Mouse (Mus musculus): ENCODE results near the gene Agbl5. TPM values are rescaled to one million over a fixed set of nuclear protein-coding genes. Genes with fewer than 3 reads are reported as not detected.

Agbl5 gene
- polyA plus RNA-seq, 1 experiment from 2014 or later, result 32.8 TPM

DNA sequence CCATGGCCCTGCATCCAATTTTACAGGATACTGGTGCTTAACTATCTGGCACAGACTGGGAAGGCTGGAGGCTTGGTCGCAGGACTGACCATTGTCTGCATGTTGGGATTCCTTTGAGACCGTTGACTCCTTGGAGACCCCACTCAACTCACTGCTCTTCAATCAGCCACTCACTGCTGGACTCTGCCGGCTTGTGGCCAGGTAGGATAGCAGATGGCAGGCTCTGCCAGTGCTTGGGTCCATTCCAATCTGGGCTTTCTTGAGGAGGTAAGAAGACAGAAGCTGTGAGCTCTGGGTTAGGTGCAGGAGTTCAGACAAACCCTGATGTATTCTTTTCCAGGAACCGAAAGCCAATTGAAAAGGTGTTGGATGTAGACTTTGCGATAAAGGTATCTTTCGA lies 65.6 kb downstream of the Agbl5 start:
- 96% methylated on average over 6 of the region's 6 CpGs for WGBS
- H3K4me1 ChIP-seq, result peaks cover 31% of the 10 kb centered on the region
- H3K36me3 ChIP-seq, result peaks cover 62% of the 10 kb centered on the region

GRCm38 (mm10) chr5:30954556-30954955 lies 66.1 kb downstream of the Agbl5 start:
- Histone ChIP-seq H3K27ac (no peak overlapping the region), H3K9me3 (no peaks in the 10 kb centered on the region), H3K4me1 (peaks cover 30% of the 10 kb centered on the region), H3K36me3 (peaks cover 62% of the 10 kb centered on the region), H3K9ac (no peak overlapping the region), H3K27me3 (no peaks in the 10 kb centered on the region), H3K4me2 (no peak overlapping the region), H3K4me3 (no peak overlapping the region)
- ATAC-seq (ENCODE audit: insufficient number of reproducible peaks, insufficient read depth, low FRiP score, low TSS enrichment, low read depth), result no peak
- 96% methylated on average over 9 of the region's 9 CpGs for WGBS

More for the DNA sequence above, 65.6 kb downstream of the Agbl5 start:
- Histone ChIP-seq H3K9me3 (no peaks in the 10 kb centered on the region), H3K4me3 (no peak overlapping the region), H3K27me3 (no peaks in the 10 kb centered on the region), H3K4me2 (no peak overlapping the region), H3K9ac (no peak overlapping the region), H3K27ac (no peak overlapping the region)
- no peak for ATAC-seq (ENCODE audit: insufficient number of reproducible peaks, insufficient read depth, low FRiP score, low TSS enrichment, low read depth)

DNA sequence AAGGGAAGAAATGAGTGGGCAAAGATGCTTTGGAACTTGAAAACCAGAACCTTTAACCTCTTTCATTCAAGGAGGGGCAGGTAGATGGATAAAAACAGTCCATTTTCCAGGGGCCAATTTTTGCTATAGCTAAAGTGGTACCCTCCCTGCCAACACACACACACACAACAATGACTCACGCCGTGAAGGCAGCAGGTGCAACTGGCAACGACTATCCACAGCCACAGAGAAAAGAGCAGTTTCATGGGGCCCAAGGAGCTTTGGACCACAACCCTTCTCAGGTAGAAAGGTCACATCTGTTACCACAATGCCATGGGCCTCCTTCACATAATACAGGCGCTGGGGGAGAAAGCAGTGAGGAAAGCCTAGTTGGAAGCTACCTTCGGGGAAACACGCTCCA lies 67.3 kb downstream of the Agbl5 start:
- WGBS, result 92% methylated on average over 6 of the region's 6 CpGs
- ATAC-seq (ENCODE audit: insufficient number of reproducible peaks, insufficient read depth, low FRiP score, low TSS enrichment, low read depth), result no peak

More for the DNA sequence above, 67.3 kb downstream of the Agbl5 start:
- Histone ChIP-seq H3K27me3 (no peaks in the 10 kb centered on the region), H3K27ac (no peak overlapping the region), H3K4me1 (peaks cover 22% of the 10 kb centered on the region), H3K9me3 (no peaks in the 10 kb centered on the region), H3K36me3 (peaks cover 62% of the 10 kb centered on the region), H3K9ac (no peak overlapping the region), H3K4me3 (no peak overlapping the region), H3K4me2 (no peak overlapping the region)

Other genes starting within 250 kb of the Agbl5 start
- gene Slc35f6, start 240.8 kb upstream of the Agbl5 start, polyA plus RNA-seq (2015; fragmentation: Nextera tagmentation; extraction: Ambion mirVana), result 25.0 and 26.6 TPM in 2 replicates
- gene Cenpa, start 221.9 kb upstream of the Agbl5 start, polyA plus RNA-seq (2015; fragmentation: Nextera tagmentation; extraction: Ambion mirVana), result 270 and 318 TPM in 2 replicates
- 7.5 and 10.4 TPM in 2 replicates for gene Dpysl5, start 177.1 kb upstream of the Agbl5 start, polyA plus RNA-seq (2015; fragmentation: Nextera tagmentation; extraction: Ambion mirVana)
- gene Mapre3, start 74.1 kb upstream of the Agbl5 start, polyA plus RNA-seq (2015; fragmentation: Nextera tagmentation; extraction: Ambion mirVana), result 23.9 and 25.8 TPM in 2 replicates
- gene Tmem214, start 20.7 kb upstream of the Agbl5 start, polyA plus RNA-seq (2015; fragmentation: Nextera tagmentation; extraction: Ambion mirVana), result 71.1 and 82.2 TPM in 2 replicates
- gene Ost4, start 19.1 kb downstream of the Agbl5 start, polyA plus RNA-seq (2015; fragmentation: Nextera tagmentation; extraction: Ambion mirVana), result 415 and 422 TPM in 2 replicates
- 199 and 251 TPM in 2 replicates for gene Emilin1, start 24.7 kb downstream of the Agbl5 start, polyA plus RNA-seq (2015; fragmentation: Nextera tagmentation; extraction: Ambion mirVana)
- gene Khk, start 32.7 kb downstream of the Agbl5 start, polyA plus RNA-seq (2015; fragmentation: Nextera tagmentation; extraction: Ambion mirVana), result 17.4 and 17.8 TPM in 2 replicates
- 8.2 and 11.5 TPM in 2 replicates for gene Cgref1, start 56.9 kb downstream of the Agbl5 start, polyA plus RNA-seq (2015; fragmentation: Nextera tagmentation; extraction: Ambion mirVana)
- 132 and 133 TPM in 2 replicates for gene Preb, start 71.7 kb downstream of the Agbl5 start, polyA plus RNA-seq (2015; fragmentation: Nextera tagmentation; extraction: Ambion mirVana)
- 0.08 TPM in 1 of 2 replicates, not detected in the other for gene Tcf23, start 80.0 kb downstream of the Agbl5 start, polyA plus RNA-seq (2015; fragmentation: Nextera tagmentation; extraction: Ambion mirVana)
- 123 and 138 TPM in 2 replicates for gene Atraid, start 159.6 kb downstream of the Agbl5 start, polyA plus RNA-seq (2015; fragmentation: Nextera tagmentation; extraction: Ambion mirVana)
- gene Slc5a6, start 160.2 kb downstream of the Agbl5 start, polyA plus RNA-seq (2015; fragmentation: Nextera tagmentation; extraction: Ambion mirVana), result 10.2 and 11.8 TPM in 2 replicates
- 27.9 and 30.2 TPM in 2 replicates for gene Cad, start 166.1 kb downstream of the Agbl5 start, polyA plus RNA-seq (2015; fragmentation: Nextera tagmentation; extraction: Ambion mirVana)
- not detected in 2 replicates for gene Dnajc5g, start 217.6 kb downstream of the Agbl5 start, polyA plus RNA-seq (2015; fragmentation: Nextera tagmentation; extraction: Ambion mirVana)
- 0.73 TPM in 1 of 2 replicates, not detected in the other for gene Slc30a3, start 219.5 kb downstream of the Agbl5 start, polyA plus RNA-seq (2015; fragmentation: Nextera tagmentation; extraction: Ambion mirVana)
- 0.37 and 0.62 TPM in 2 replicates for gene Trim54, start 228.0 kb downstream of the Agbl5 start, polyA plus RNA-seq (2015; fragmentation: Nextera tagmentation; extraction: Ambion mirVana)

All from embryonic facial prominence, embryonic 13.5 days (tissue).